Mouse (Mus musculus) large intestine, adult 2 months (tissue): ENCODE results near the gene Zscan12. TPM values are rescaled to one million over a fixed set of nuclear protein-coding genes. Genes with fewer than 3 reads are reported as not detected.
A peak's percentile ranks its signal among the peaks of the same experiment; 100 is the strongest.

Source experiments
- DNase-seq: peaks from one replicate; pipeline ENCODE4 v3.0.0-alpha.2; 2012; ENCODE audit warnings: low read depth, low spot score
- WGBS: fragments of 180-500 bp; shearing (Covaris S2); methylation state at CpG from one replicate; pipeline ENCODE4 v1.1.7; 2018; 5-methylcytosine and 5-hydroxymethylcytosine counted together
- polyA plus RNA-seq: library from polyadenylated mRNA; depleted of rRNA; stranded (reverse); fragments of >200 nt; gene quantifications from 2 replicates; pipeline ENCODE4 v1.2.3, GENCODE M21; 2012; rRNA removed

The Zscan12 gene
- polyA plus RNA-seq, 1 experiment = 0.86 TPM

DNA sequence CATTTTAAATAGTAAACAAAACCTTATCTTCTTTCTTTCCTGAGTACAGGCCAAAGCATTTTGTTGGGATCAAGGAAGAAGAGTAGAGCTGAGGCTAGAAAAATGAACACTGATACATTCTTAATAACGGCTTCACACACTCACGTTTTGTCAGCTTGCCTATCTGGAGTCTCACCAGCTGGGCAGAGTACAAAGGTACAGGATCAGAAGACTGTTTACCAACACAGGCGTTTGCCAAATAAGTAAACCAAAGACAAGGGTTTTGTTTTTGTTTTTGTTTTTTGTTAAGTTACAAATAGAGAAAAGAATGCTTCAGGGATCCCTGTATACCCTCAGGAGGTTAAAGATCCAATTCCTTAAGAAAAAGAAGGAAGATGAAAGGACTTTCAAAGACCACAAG lies 38.5 kb downstream of the Zscan12 start:
- WGBS = 40% methylated on average over 3 of the region's 3 CpGs
- DNase-seq = no peak

GRCm38 (mm10) chr13:21401636-21402286 lies 39.1 kb downstream of the Zscan12 start:
- WGBS = 14% methylated on average over 12 of the region's 12 CpGs

DNA sequence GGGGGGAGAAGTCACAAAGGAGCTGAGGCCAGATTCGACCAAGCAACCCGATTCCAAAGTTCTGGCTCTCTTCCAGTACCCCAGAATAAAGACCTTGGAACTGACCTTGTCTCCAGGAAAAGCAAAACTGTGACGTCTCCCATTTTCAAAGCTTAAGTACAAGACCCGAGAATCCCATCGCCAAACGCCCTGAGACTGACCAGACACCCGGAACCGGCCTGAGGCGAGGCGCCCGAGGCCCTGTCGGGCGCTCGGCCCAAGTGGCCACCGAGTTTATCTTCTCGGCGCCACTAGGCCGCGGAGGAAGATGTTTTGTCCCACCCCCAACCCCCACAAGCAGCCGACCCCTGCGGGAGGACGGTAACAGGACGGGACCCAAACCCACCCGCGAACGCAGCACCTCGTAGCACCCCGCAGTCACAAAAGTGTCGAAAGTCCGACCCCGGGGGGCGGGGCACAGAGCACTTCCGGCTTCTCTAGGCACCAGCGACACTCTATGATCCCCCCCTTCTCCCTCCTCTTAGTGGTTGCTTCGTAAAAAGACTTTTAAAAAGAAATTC lies 39.7 kb downstream of the Zscan12 start, which contains the start of gene Zkscan3:
Gene Zkscan3 (minus strand): TSS at position 469 of the 560 bp plus-strand sequence.
- under 1% methylated on average over 35 of the region's 35 CpGs for WGBS
- DNase-seq = peak; percentile 60

More at GRCm38 (mm10) chr13:21401636-21402286, 39.1 kb downstream of the Zscan12 start:
- no peak for DNase-seq

DNA sequence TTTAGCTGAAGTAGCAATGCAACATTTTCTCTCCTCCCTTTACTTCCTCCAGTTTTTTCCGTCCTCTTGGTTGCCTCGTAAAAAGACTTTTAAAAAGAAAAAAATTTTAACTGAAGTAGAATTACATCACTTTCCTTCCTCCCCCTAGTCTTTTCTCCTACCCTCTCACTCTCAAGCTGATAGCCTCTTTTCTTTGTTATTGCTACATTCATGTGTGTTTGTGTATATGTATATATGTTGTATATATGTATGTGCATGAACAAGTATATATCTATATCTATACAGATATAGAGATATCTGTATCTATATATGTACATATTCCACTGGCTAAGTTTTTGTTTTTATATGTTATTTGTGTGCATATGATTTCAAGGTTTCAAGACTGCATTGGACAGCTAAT lies 40.2 kb downstream of the Zscan12 start:
- WGBS = 0% methylated on average over 2 of the region's 2 CpGs
- no peak for DNase-seq

GRCm38 (mm10) chr13:21407341-21407740 lies 44.7 kb downstream of the Zscan12 start:
- DNase-seq = no peak
- WGBS = 83% methylated on average over 11 of the region's 11 CpGs

DNA sequence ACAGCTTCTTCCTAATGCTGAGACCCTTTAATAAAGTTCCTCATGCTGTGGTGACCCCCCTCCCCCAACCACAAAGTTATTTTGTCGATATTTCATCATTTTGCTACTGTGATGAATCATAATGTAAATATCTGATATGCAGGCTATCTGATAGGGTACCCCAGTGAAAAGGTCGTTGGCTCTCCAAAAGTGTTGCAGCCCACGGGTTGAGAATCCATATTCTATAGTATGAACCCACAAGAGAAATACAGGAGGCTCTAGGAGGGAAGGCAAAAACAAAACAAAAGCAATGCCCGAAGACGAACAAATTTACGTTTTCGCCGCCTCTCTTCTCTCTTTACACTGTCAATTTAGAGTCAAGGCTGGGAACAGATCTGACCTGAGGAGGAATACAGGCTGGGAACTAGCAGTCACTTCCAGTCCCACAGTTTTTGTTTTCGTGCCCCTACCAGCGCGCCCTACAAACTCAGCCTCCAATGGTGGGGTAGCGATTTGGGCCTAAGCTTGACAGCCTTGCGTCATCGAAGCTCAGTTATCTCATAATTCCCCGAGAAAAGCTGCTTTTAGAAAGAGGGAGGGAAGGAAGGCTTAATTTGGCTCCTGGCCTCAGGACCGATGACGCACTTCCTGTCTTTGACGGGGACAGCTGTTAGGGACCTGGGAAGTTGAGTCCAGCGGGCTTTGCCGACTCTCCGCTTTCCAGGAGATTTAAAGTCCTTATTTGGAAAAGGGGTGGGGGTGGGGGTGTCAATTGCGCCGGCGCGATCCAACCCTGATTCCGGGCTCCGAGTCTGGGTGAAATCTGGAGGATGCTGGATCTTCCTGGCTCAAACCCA lies 45.6 kb downstream of the Zscan12 start:
- peak; percentile 74 for DNase-seq
- WGBS = 3% methylated on average over 27 of the region's 27 CpGs

DNA sequence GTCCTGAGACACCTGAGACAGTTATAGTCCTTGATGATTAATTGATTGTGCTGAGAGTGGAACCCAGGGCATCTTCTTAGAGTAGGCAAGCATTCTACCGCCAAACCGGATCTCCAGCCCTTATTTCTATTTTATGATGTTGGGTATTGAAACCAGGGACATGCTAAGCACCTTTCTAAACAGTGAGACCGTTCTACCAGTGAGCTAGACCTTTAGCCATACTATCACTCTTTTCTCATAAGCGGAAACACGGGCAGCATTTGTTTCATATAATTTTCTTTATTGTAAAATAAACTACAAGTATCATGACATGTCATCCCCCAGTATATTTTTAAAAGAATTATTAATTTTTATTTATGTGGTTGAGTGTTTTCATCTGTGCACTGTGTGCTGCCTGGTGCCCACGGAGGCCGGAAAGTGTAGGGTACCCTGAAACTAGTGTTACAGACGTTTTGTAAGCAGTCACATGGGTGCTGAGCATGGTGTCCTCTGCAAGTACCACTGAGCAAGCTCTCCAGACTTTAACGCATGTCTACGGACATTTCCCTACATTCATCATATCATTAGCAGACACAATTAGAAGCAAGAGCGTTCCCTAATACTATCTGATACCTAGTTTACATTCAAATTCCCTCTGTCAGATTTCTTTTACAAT lies 46.3 kb downstream of the Zscan12 start:
- no peak for DNase-seq
- 57% methylated on average over 11 of the region's 11 CpGs for WGBS

GRCm38 (mm10) chr13:21414231-21415212 lies 51.9 kb downstream of the Zscan12 start:
- WGBS = 50% methylated on average over 15 of the region's 15 CpGs
- no peak for DNase-seq

GRCm38 (mm10) chr13:21415266-21415665 lies 52.6 kb downstream of the Zscan12 start:
- no peak for DNase-seq
- 74% methylated on average over 4 of the region's 4 CpGs for WGBS

DNA sequence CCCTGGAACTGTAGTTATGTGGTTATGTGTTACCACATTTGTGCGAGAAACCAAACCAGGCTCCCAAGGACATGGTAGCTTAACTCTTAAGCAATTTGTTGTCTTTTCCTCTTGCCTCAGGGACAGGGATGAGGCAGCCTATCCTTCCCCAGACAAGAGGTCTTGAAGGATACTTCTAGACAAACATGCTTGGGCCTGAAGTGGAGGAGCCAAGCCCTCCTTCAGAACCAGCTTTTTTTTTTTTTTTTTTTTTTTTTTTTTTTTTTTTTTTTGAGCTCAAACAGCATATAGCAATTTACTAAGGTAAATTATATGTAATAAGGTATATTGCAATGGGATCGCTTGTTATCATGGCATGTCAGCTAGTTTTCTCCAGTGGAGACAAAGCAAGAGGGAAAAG lies 53.1 kb downstream of the Zscan12 start:
- 89% methylated on average over 2 of the region's 2 CpGs for WGBS
- no peak for DNase-seq

DNA sequence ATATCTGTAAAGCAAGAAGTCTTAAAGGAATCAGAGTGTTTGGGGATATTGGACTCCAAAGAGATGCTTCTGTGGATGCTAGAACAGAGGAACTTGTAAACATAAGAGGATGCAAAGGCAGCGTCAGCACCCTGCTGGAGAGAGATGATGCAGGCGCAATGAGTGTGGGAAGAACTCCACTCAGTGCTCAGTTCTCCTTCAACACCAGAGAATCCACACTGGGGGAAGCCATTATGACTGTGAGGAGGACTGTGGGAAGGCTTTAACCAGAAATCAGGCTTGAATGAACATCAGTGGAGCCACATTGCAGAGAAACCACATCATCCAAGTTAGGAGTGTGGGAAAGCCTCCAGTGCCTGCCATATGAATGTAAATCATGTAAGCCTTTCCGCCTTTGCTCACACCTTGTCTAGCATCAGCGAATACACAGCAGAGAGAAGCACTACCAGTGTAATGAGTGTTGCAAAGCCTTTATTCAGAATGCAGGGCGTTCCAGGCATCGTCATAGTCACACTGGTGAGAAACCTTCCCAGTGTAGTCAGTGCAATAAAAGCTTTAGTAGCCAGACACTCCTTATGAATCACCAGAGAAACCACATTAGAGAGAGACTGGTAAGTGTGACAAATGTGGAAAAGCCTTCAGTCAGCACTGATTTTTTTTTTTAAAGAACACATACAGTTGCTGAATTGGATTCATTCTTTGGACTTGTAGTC lies 54.8 kb downstream of the Zscan12 start:
- 55% methylated on average over 6 of the region's 6 CpGs for WGBS
- no peak for DNase-seq

DNA sequence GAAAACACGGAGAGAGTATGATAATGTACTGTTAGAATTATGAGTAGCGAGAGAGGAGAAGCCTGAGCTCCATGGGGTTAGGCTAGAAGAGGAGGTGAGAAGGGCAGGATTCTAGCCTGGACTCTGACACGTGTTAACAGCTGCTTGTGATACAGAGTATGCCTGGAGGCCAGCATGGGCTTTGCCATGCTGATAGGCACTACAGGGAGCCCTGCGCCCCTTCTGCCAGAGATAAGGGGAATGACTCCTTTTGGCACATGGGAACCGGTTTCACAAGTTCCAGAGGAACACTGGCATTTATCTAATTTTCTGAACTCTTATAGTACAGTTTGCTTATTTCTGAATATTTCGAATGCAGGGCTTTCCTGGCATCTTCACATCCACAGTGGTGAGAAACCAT lies 56.2 kb downstream of the Zscan12 start:
- WGBS = 60% methylated on average over 6 of the region's 6 CpGs

More for the DNA sequence above, 56.2 kb downstream of the Zscan12 start:
- DNase-seq = no peak

Other genes with a start within 250 kb of the Zscan12 start
- not detected in 2 replicates for gene Olfr263, start 233.2 kb upstream of the Zscan12 start, polyA plus RNA-seq
- not detected in 2 replicates for gene Olfr1368, start 217.0 kb upstream of the Zscan12 start, polyA plus RNA-seq
- gene Trim27, start 183.4 kb upstream of the Zscan12 start, polyA plus RNA-seq = 31.7 and 33.0 TPM in 2 replicates
- gene Gpx5, start 70.1 kb upstream of the Zscan12 start, polyA plus RNA-seq = 0.53 and 1.4 TPM in 2 replicates
- not detected in 2 replicates for gene Gpx6, start 50.7 kb upstream of the Zscan12 start, polyA plus RNA-seq
- gene Olfr1367, start 15.9 kb upstream of the Zscan12 start, polyA plus RNA-seq = not detected in 2 replicates
- 11.2 and 21.9 TPM in 2 replicates for gene Zkscan3, start 39.9 kb downstream of the Zscan12 start, polyA plus RNA-seq
- gene Pgbd1, start 78.2 kb downstream of the Zscan12 start, polyA plus RNA-seq = 0.27 and 0.70 TPM in 2 replicates
- gene Zscan26, start 90.9 kb downstream of the Zscan12 start, polyA plus RNA-seq = 8.3 and 11.0 TPM in 2 replicates
- 0.10 TPM in 1 of 2 replicates, not detected in the other for gene Nkapl, start 105.7 kb downstream of the Zscan12 start, polyA plus RNA-seq
- gene Zkscan4, start 116.1 kb downstream of the Zscan12 start, polyA plus RNA-seq = 0.21 and 0.44 TPM in 2 replicates
- gene Gm10065, start 116.6 kb downstream of the Zscan12 start, polyA plus RNA-seq = not detected in 2 replicates
- gene AK157302, start 132.4 kb downstream of the Zscan12 start, polyA plus RNA-seq = 0.08 and 0.09 TPM in 2 replicates
- 23.7 and 33.7 TPM in 2 replicates for gene Gm11273, start 138.6 kb downstream of the Zscan12 start, polyA plus RNA-seq
- 1.7 and 2.7 TPM in 2 replicates for gene Zkscan8, start 168.3 kb downstream of the Zscan12 start, polyA plus RNA-seq
- not detected in 2 replicates for gene Olfr1366, start 180.0 kb downstream of the Zscan12 start, polyA plus RNA-seq
- gene Olfr1535, start 197.1 kb downstream of the Zscan12 start, polyA plus RNA-seq = not detected in 2 replicates
- not detected in 2 replicates for gene Olfr1364, start 218.9 kb downstream of the Zscan12 start, polyA plus RNA-seq